Mouse (Mus musculus): ENCODE data around the gene Calm2. TPM values are rescaled to one million over a fixed set of nuclear protein-coding genes. Genes with fewer than 3 reads are reported as not detected.

Calm2 gene
- polyA plus RNA-seq, 1 experiment from 2014 or later: 1,089 TPM

- peaks cover 5% of the 10 kb centered on the region for H3K4me1 ChIP-seq (ENCODE audit: control insufficient read depth, insufficient read depth, low read length)
- DNase-seq (ENCODE audit: low spot score) (no peak), ATAC-seq (ENCODE audit: insufficient number of reproducible peaks, low FRiP score, low TSS enrichment, low read depth) (no peak)
- no peak overlapping the region for H3K4me2 ChIP-seq (ENCODE audit: low read depth, severe bottlenecking)
- H3K27ac ChIP-seq (replicated peaks; ENCODE audit: low read depth, low read length): no peak overlapping the region
- no peaks in the 10 kb centered on the region for H3K36me3 ChIP-seq (ENCODE audit: control insufficient read depth, insufficient read depth, low read length)
- peaks cover 7% of the 10 kb centered on the region for H3K27me3 ChIP-seq (ENCODE audit: control insufficient read depth, insufficient read depth, low read length)
- H3K9me3 ChIP-seq (ENCODE audit: control insufficient read depth, low read length): no peaks in the 10 kb centered on the region
- WGBS: 85% methylated on average over 8 of the region's 8 CpGs
- H3K4me3 ChIP-seq (ENCODE audit: low read depth, low read length): no peak overlapping the region
- H3K9ac ChIP-seq (ENCODE audit: low read length): no peak overlapping the region
These were observed 22.7 kb upstream of the Calm2 start for GRCm38 (mm10) chr17:87469428-87469827.

DNA sequence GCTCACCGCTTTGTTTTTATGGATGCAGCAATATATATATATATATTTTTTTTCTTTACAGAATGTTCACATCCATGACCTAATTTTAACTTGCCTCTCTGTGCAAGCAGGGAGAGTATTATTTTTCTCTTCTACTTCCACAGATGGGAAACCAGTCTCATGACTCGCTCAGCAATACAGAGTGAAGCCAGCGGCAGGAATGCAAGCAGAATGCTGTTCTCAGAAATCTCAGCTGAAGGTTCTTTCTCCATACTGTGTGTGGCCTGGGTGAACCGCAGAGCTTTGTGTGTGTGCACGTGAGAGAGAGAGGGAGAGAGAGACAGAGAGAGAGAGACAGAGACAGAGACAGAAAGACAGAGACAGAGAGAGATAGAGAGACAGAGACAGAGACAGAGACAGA, 21.9 kb upstream of the Calm2 start:
- Histone ChIP-seq H3K4me1 (ENCODE audit: control insufficient read depth, insufficient read depth, low read length) (peaks cover 3% of the 10 kb centered on the region), H3K27ac (replicated peaks; ENCODE audit: low read depth, low read length) (no peak overlapping the region), H3K4me2 (ENCODE audit: low read depth, severe bottlenecking) (no peak overlapping the region), H3K9me3 (ENCODE audit: control insufficient read depth, low read length) (no peaks in the 10 kb centered on the region), H3K9ac (ENCODE audit: low read length) (no peak overlapping the region), H3K36me3 (ENCODE audit: control insufficient read depth, insufficient read depth, low read length) (no peaks in the 10 kb centered on the region), H3K27me3 (ENCODE audit: control insufficient read depth, insufficient read depth, low read length) (peaks cover 2% of the 10 kb centered on the region), H3K4me3 (ENCODE audit: low read depth, low read length) (no peak overlapping the region)
- no peak for ATAC-seq (ENCODE audit: insufficient number of reproducible peaks, low FRiP score, low TSS enrichment, low read depth)
- WGBS: 77% methylated on average over 5 of the region's 5 CpGs
- DNase-seq (ENCODE audit: low spot score): no peak

GRCm38 (mm10) chr17:87461499-87461896, 14.8 kb upstream of the Calm2 start:
- Histone ChIP-seq H3K9me3 (ENCODE audit: control insufficient read depth, low read length) (no peaks in the 10 kb centered on the region), H3K4me3 (ENCODE audit: low read depth, low read length) (no peak overlapping the region), H3K4me1 (ENCODE audit: control insufficient read depth, insufficient read depth, low read length) (peaks cover 16% of the 10 kb centered on the region), H3K27ac (replicated peaks; ENCODE audit: low read depth, low read length) (no peak overlapping the region), H3K9ac (ENCODE audit: low read length) (no peak overlapping the region), H3K36me3 (ENCODE audit: control insufficient read depth, insufficient read depth, low read length) (no peaks in the 10 kb centered on the region), H3K4me2 (ENCODE audit: low read depth, severe bottlenecking) (no peak overlapping the region), H3K27me3 (ENCODE audit: control insufficient read depth, insufficient read depth, low read length) (no peaks in the 10 kb centered on the region)
- DNase-seq (ENCODE audit: low spot score): peak; percentile 28
- ATAC-seq (ENCODE audit: insufficient number of reproducible peaks, low FRiP score, low TSS enrichment, low read depth): no peak
- WGBS: 49% methylated on average over 3 of the region's 3 CpGs

GRCm38 (mm10) chr17:87460669-87461498, 14.1 kb upstream of the Calm2 start:
- 29% methylated on average over 17 of the region's 17 CpGs for WGBS
- H3K4me2 ChIP-seq (ENCODE audit: low read depth, severe bottlenecking): peak overlapping the region; percentile 19
- H3K4me1 ChIP-seq (ENCODE audit: control insufficient read depth, insufficient read depth, low read length): peaks cover 16% of the 10 kb centered on the region
- H3K27me3 ChIP-seq (ENCODE audit: control insufficient read depth, insufficient read depth, low read length): no peaks in the 10 kb centered on the region
- no peaks in the 10 kb centered on the region for H3K9me3 ChIP-seq (ENCODE audit: control insufficient read depth, low read length)
- no peaks in the 10 kb centered on the region for H3K36me3 ChIP-seq (ENCODE audit: control insufficient read depth, insufficient read depth, low read length)
- H3K27ac ChIP-seq (replicated peaks; ENCODE audit: low read depth, low read length): no peak overlapping the region
- DNase-seq (ENCODE audit: low spot score) (no peak), ATAC-seq (ENCODE audit: insufficient number of reproducible peaks, low FRiP score, low TSS enrichment, low read depth) (no peak)
- no peak overlapping the region for H3K4me3 ChIP-seq (ENCODE audit: low read depth, low read length)
- no peak overlapping the region for H3K9ac ChIP-seq (ENCODE audit: low read length)

- ATAC-seq (ENCODE audit: insufficient number of reproducible peaks, low FRiP score, low TSS enrichment, low read depth) (peak; percentile 35; the same call in 1 of the 2 replicates), DNase-seq (ENCODE audit: low spot score) (peak; percentile 43)
- 14% methylated on average over 14 of the region's 14 CpGs for WGBS
- H3K27me3 ChIP-seq (ENCODE audit: control insufficient read depth, insufficient read depth, low read length): no peaks in the 10 kb centered on the region
- H3K27ac ChIP-seq (replicated peaks; ENCODE audit: low read depth, low read length): no peak overlapping the region
- no peaks in the 10 kb centered on the region for H3K9me3 ChIP-seq (ENCODE audit: control insufficient read depth, low read length)
- peaks cover 16% of the 10 kb centered on the region for H3K4me1 ChIP-seq (ENCODE audit: control insufficient read depth, insufficient read depth, low read length)
- H3K36me3 ChIP-seq (ENCODE audit: control insufficient read depth, insufficient read depth, low read length): no peaks in the 10 kb centered on the region
- peak overlapping the region; percentile 30 for H3K4me2 ChIP-seq (ENCODE audit: low read depth, severe bottlenecking)
- no peak overlapping the region for H3K4me3 ChIP-seq (ENCODE audit: low read depth, low read length)
- no peak overlapping the region for H3K9ac ChIP-seq (ENCODE audit: low read length)
These were observed 13.3 kb upstream of the Calm2 start for GRCm38 (mm10) chr17:87459750-87460668.

DNA sequence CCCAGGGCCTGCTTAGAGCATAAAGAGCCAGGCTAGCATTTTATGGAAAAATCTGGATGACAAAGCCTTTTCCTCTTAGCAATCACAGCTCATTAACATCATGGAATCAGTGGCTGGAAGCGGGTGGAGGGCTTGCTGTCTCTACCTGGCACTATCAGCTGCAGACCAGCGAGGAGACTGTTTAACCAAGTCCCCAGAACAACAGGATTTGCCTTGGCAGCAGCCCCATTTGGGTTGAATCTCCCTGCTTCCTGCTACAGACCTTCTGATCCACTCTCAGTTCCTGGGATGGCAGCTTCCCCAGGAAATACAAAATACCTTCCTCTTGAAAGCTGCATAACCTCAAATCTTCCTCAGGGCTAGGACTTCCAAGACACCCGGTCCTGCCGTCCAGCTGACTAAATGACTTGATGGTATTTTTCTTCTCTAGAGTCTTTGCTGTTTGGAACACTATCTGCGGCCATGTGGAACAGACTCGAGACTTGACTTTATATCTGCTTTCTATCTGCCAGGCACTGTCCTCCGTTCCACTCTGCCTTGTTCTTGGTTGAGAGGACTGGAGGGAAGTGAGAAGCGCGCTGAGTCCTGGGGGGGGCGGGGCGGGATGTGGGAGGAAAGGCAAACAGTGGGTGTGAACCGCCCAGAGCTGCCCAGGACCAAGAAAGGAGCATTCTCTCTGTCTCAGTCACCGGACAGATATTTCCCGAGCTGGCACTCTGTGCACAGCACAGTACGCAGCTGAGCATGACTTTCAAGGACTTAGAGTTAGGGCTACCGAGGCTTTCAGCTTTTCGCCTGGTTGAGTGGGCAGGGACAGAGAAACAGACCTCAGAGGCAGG, 12.4 kb upstream of the Calm2 start:
- Histone ChIP-seq H3K4me2 (ENCODE audit: low read depth, severe bottlenecking) (peak overlapping the region; percentile 30; the same call in 1 of the 2 replicates), H3K9ac (ENCODE audit: low read length) (no peak overlapping the region; the same call in 1 of the 2 replicates), H3K27ac (replicated peaks; ENCODE audit: low read depth, low read length) (no peak overlapping the region), H3K27me3 (ENCODE audit: control insufficient read depth, insufficient read depth, low read length) (no peaks in the 10 kb centered on the region), H3K4me3 (ENCODE audit: low read depth, low read length) (no peak overlapping the region), H3K4me1 (ENCODE audit: control insufficient read depth, insufficient read depth, low read length) (peaks cover 16% of the 10 kb centered on the region), H3K9me3 (ENCODE audit: control insufficient read depth, low read length) (no peaks in the 10 kb centered on the region), H3K36me3 (ENCODE audit: control insufficient read depth, insufficient read depth, low read length) (no peaks in the 10 kb centered on the region)
- 14% methylated on average over 15 of the region's 17 CpGs for WGBS
- ATAC-seq (ENCODE audit: insufficient number of reproducible peaks, low FRiP score, low TSS enrichment, low read depth): peak; percentile 21; the same call in 1 of the 2 replicates
- DNase-seq (ENCODE audit: low spot score): peak; percentile 38

DNA sequence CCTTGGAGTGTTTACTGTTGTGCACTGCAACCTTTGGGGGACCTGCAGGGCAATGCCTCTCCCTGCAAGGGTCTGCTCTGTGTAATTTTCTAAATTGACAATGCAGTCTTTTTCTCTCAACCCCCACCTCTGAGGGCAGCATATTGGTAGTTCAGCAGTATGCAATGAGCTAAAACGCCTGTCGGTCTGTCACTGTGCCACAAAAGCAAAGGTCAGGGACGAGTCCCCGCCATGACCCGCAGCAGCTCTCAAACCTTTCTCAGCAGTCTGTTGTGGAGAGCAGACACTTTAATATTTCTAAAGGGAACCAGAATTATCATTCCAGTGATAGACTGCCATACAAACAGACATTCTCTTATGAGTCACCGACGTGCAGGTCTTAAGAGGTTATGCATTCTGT, 11.2 kb upstream of the Calm2 start:
- 77% methylated on average over 7 of the region's 7 CpGs for WGBS
- DNase-seq (ENCODE audit: low spot score) (no peak), ATAC-seq (ENCODE audit: insufficient number of reproducible peaks, low FRiP score, low TSS enrichment, low read depth) (no peak)
- Histone ChIP-seq H3K27me3 (ENCODE audit: control insufficient read depth, insufficient read depth, low read length) (no peaks in the 10 kb centered on the region), H3K4me2 (ENCODE audit: low read depth, severe bottlenecking) (no peak overlapping the region), H3K36me3 (ENCODE audit: control insufficient read depth, insufficient read depth, low read length) (no peaks in the 10 kb centered on the region), H3K27ac (replicated peaks; ENCODE audit: low read depth, low read length) (no peak overlapping the region), H3K4me3 (ENCODE audit: low read depth, low read length) (no peak overlapping the region), H3K9ac (ENCODE audit: low read length) (no peak overlapping the region), H3K9me3 (ENCODE audit: control insufficient read depth, low read length) (no peaks in the 10 kb centered on the region), H3K4me1 (ENCODE audit: control insufficient read depth, insufficient read depth, low read length) (peaks cover 16% of the 10 kb centered on the region)

- no peak for DNase-seq (ENCODE audit: low spot score)
- Histone ChIP-seq H3K27ac (replicated peaks; ENCODE audit: low read depth, low read length) (no peak overlapping the region), H3K27me3 (ENCODE audit: control insufficient read depth, insufficient read depth, low read length) (no peaks in the 10 kb centered on the region), H3K9ac (ENCODE audit: low read length) (no peak overlapping the region), H3K9me3 (ENCODE audit: control insufficient read depth, low read length) (no peaks in the 10 kb centered on the region), H3K4me2 (ENCODE audit: low read depth, severe bottlenecking) (no peak overlapping the region), H3K4me1 (ENCODE audit: control insufficient read depth, insufficient read depth, low read length) (peaks cover 2% of the 10 kb centered on the region; the same call in 1 of the 2 replicates), H3K36me3 (ENCODE audit: control insufficient read depth, insufficient read depth, low read length) (no peaks in the 10 kb centered on the region), H3K4me3 (ENCODE audit: low read depth, low read length) (no peak overlapping the region)
- no peak for ATAC-seq (ENCODE audit: insufficient number of reproducible peaks, low FRiP score, low TSS enrichment, low read depth)
- WGBS: 87% methylated on average over 3 of the region's 3 CpGs
These were observed 7.4 kb upstream of the Calm2 start for GRCm38 (mm10) chr17:87454121-87454520.

All from limb, embryonic 11.5 days (tissue).